Mouse (Mus musculus) c-Kit-positive CD71-negative TER-119-negative erythroid progenitor cells, embryonic 14.5 days (primary cell): ENCODE measurements around the gene Bpifb5.
"Not testable (repeated sequence)": the region's sequence is repeated elsewhere in the genome, so short reads cannot be mapped to it uniquely, and the experiment has no call there.

Source experiments
- DNase-seq: peaks from one replicate; pipeline ENCODE4 v3.0.0-alpha.2; 2013; ENCODE audit warnings: low read depth

Bpifb5 gene

GRCm38 (mm10) chr2:154240771-154241170 lies 17.2 kb downstream of the Bpifb5 start:
- DNase-seq = no peak

- DNase-seq = not testable (repeated sequence)
Measured at GRCm38 (mm10) chr2:154242726-154243125, 19.2 kb downstream of the Bpifb5 start.

- DNase-seq = no peak
Measured at GRCm38 (mm10) chr2:154243356-154244036, 20.0 kb downstream of the Bpifb5 start.

- no peak for DNase-seq
Measured at GRCm38 (mm10) chr2:154245322-154245721, 21.8 kb downstream of the Bpifb5 start.

- not testable (repeated sequence) for DNase-seq
Measured at GRCm38 (mm10) chr2:154255254-154255653, 31.7 kb downstream of the Bpifb5 start.

GRCm38 (mm10) chr2:154255770-154256169 lies 32.2 kb downstream of the Bpifb5 start:
- no peak for DNase-seq

- not testable (repeated sequence) for DNase-seq
Measured at GRCm38 (mm10) chr2:154257554-154257953, 34.0 kb downstream of the Bpifb5 start, which contains the start of gene Bpifb9a. TSS of gene Bpifb9a (plus strand) at chr2:154257854.

- not testable (repeated sequence) for DNase-seq
Measured at GRCm38 (mm10) chr2:154264397-154264796, 40.9 kb downstream of the Bpifb5 start.
